Mouse (Mus musculus): ENCODE results near the gene Hist1h2bn.

- TF ChIP-seq CTCF (IDR thresholded peaks at IDR 0.05; ENCODE audit: control insufficient read depth, insufficient read depth, insufficient read length) (no peak), MYOG (IDR thresholded peaks at IDR 0.05; ENCODE audit: control insufficient read depth, extremely low read depth, insufficient read length) (no peak), MAX (IDR thresholded peaks at IDR 0.05) (no peak), CEBPB (IDR thresholded peaks at IDR 0.05; ENCODE audit: low read depth) (no peak)
These were observed 30.7 kb upstream of the Hist1h2bn start for GRCm38 (mm10) chr13:21722993-21723836.

Measured in C2C12 (cell line).